Mouse (Mus musculus) neutrophil, adult 5-6 weeks (primary cell): ENCODE data around the gene Ubtd1. TPM values are rescaled to one million over a fixed set of nuclear protein-coding genes. Genes with fewer than 3 reads are reported as not detected.

Experiments used
- total RNA-seq: library from RNA; stranded (forward); fragments of 200-1000 nt; gene quantifications from 2 replicates; pipeline ENCODE4 v1.2.3, GENCODE M21; 2017

Ubtd1 gene
- total RNA-seq, 1 experiment from 2014 or later = 8.6 TPM

Other genes with a start within 250 kb of the Ubtd1 start
- gene Slit1, start 238.1 kb upstream of the Ubtd1 start, total RNA-seq = 0.37 TPM in 1 of 2 replicates, not detected in the other
- gene Arhgap19, start 179.7 kb upstream of the Ubtd1 start, total RNA-seq = 2.7 and 3.2 TPM in 2 replicates
- gene Frat1, start 151.8 kb upstream of the Ubtd1 start, total RNA-seq = 26.8 and 31.1 TPM in 2 replicates
- 22.0 and 22.6 TPM in 2 replicates for gene Frat2, start 133.6 kb upstream of the Ubtd1 start, total RNA-seq
- gene Rrp12, start 85.6 kb upstream of the Ubtd1 start, total RNA-seq = 6.6 and 7.4 TPM in 2 replicates
- 96.7 and 104 TPM in 2 replicates for gene Pgam1, start 69.8 kb upstream of the Ubtd1 start, total RNA-seq
- 22.2 and 27.3 TPM in 2 replicates for gene Exosc1, start 48.3 kb upstream of the Ubtd1 start, total RNA-seq
- 21.6 and 24.9 TPM in 2 replicates for gene Zdhhc16, start 48.3 kb upstream of the Ubtd1 start, total RNA-seq
- gene Mms19, start 606 bp upstream of the Ubtd1 start, total RNA-seq = 29.8 and 45.2 TPM in 2 replicates
- not detected in 2 replicates for gene Ankrd2, start 54.2 kb downstream of the Ubtd1 start, total RNA-seq
- gene Hoga1, start 63.8 kb downstream of the Ubtd1 start, total RNA-seq = not detected in 2 replicates
- gene 4933411K16Rik, start 70.5 kb downstream of the Ubtd1 start, total RNA-seq = not detected in 2 replicates
- not detected in 2 replicates for gene Morn4, start 104.6 kb downstream of the Ubtd1 start, total RNA-seq
- gene Pi4k2a, start 108.7 kb downstream of the Ubtd1 start, total RNA-seq = 13.3 and 13.4 TPM in 2 replicates
- 0.35 and 3.2 TPM in 2 replicates for gene Avpi1, start 147.3 kb downstream of the Ubtd1 start, total RNA-seq
- gene Marveld1, start 165.6 kb downstream of the Ubtd1 start, total RNA-seq = 1.3 and 2.0 TPM in 2 replicates
- gene Zfyve27, start 182.2 kb downstream of the Ubtd1 start, total RNA-seq = 103 and 104 TPM in 2 replicates
- gene Sfrp5, start 220.5 kb downstream of the Ubtd1 start, total RNA-seq = not detected in 2 replicates